Mouse (Mus musculus) liver, embryonic 12.5 days (tissue): ENCODE results near the gene Dnhd1. TPM values are rescaled to one million over a fixed set of nuclear protein-coding genes. Genes with fewer than 3 reads are reported as not detected.

Experiments used
- ATAC-seq: fragments of 200-750 bp; cut with Nextera tagmentation; 2 replicates; pipeline ENCODE4 v1.8.0; 2017; ENCODE audit warnings: moderate number of reproducible peaks, mild to moderate bottlenecking, moderate library complexity
- H3K27ac ChIP-seq: fragments of 300-500 bp; sonication (generic); 2 replicates; pipeline ENCODE4 v1.5.1; 2016; ENCODE audit warnings: mild to moderate bottlenecking
- H3K27me3 ChIP-seq: fragments of 300-500 bp; sonication (generic); replicated peaks from 2 replicates; pipeline ENCODE4 v1.6.1; 2016; ENCODE audit warnings: mild to moderate bottlenecking, moderate library complexity
- H3K36me3 ChIP-seq: fragments of 300-500 bp; sonication (generic); 2 replicates; pipeline ENCODE4 v1.6.1; 2016; ENCODE audit warnings: mild to moderate bottlenecking, moderate library complexity
- H3K4me1 ChIP-seq: fragments of 300-500 bp; sonication (generic); 2 replicates; pipeline ENCODE4 v1.6.1; 2016
- H3K4me2 ChIP-seq: fragments of 300-500 bp; sonication (generic); 2 replicates; pipeline ENCODE4 v1.6.1; 2016; ENCODE audit warnings: mild to moderate bottlenecking, moderate library complexity
- H3K4me3 ChIP-seq: fragments of 300-500 bp; sonication (generic); 2 replicates; pipeline ENCODE4 v1.5.1; 2016; ENCODE audit warnings: mild to moderate bottlenecking, moderate library complexity
- H3K9ac ChIP-seq: fragments of 300-500 bp; sonication (generic); 2 replicates; pipeline ENCODE4 v1.6.1; 2016; ENCODE audit warnings: mild to moderate bottlenecking, moderate library complexity
- H3K9me3 ChIP-seq: fragments of 300-500 bp; sonication (generic); replicated peaks from 2 replicates; pipeline ENCODE4 v1.6.1; 2016; ENCODE audit warnings: mild to moderate bottlenecking, moderate library complexity
- WGBS: fragments of 180-500 bp; shearing (Covaris S2); methylation state at CpG from one replicate; pipeline ENCODE4 v1.1.7; 2016; ENCODE audit not compliant: insufficient replicate concordance; 5-methylcytosine and 5-hydroxymethylcytosine counted together
- polyA plus RNA-seq: library from polyadenylated mRNA; unstranded; fragments of >200 nt; fragmentation: Nextera tagmentation; extraction: Ambion mirVana; gene quantifications from 2 replicates; pipeline ENCODE4 v1.2.1, GENCODE M21; 2016

Dnhd1 gene
- polyA plus RNA-seq, 1 experiment from 2014 or later: 0.24 TPM

GRCm38 (mm10) chr7:105625397-105625796 lies 25.2 kb upstream of the Dnhd1 start:
- no peak for ATAC-seq
- Histone ChIP-seq H3K9ac (no peak overlapping the region), H3K36me3 (peaks cover 10% of the 10 kb centered on the region; the same call in 1 of the 2 replicates), H3K9me3 (no peaks in the 10 kb centered on the region), H3K27ac (no peak overlapping the region), H3K4me1 (no peaks in the 10 kb centered on the region), H3K4me3 (no peak overlapping the region), H3K27me3 (no peaks in the 10 kb centered on the region), H3K4me2 (no peak overlapping the region)
- 72% methylated on average over 6 of the region's 6 CpGs for WGBS

- Histone ChIP-seq H3K9ac (no peak overlapping the region), H3K4me2 (no peak overlapping the region), H3K36me3 (peaks cover 8% of the 10 kb centered on the region; the same call in 1 of the 2 replicates), H3K4me1 (peaks cover 8% of the 10 kb centered on the region), H3K27me3 (peaks cover 12% of the 10 kb centered on the region), H3K9me3 (no peaks in the 10 kb centered on the region), H3K27ac (no peak overlapping the region), H3K4me3 (no peak overlapping the region)
- 18% methylated on average over 3 of the region's 3 CpGs for WGBS
- no peak for ATAC-seq
These were observed 22.0 kb upstream of the Dnhd1 start for GRCm38 (mm10) chr7:105628633-105629032.

- ATAC-seq: no peak; the same call in 1 of the 2 replicates
- Histone ChIP-seq H3K27me3 (peaks cover 12% of the 10 kb centered on the region), H3K4me2 (peak overlapping the region; percentile 95), H3K9me3 (no peaks in the 10 kb centered on the region), H3K4me3 (peak overlapping the region; percentile 69), H3K36me3 (peaks cover 21% of the 10 kb centered on the region), H3K27ac (no peak overlapping the region), H3K4me1 (peaks cover 34% of the 10 kb centered on the region), H3K9ac (peak overlapping the region; percentile 78)
- WGBS: 30% methylated on average over 4 of the region's 4 CpGs
These were observed 18.1 kb upstream of the Dnhd1 start for GRCm38 (mm10) chr7:105632551-105632972.

- Histone ChIP-seq H3K4me3 (peak within 1 kb of the TSS; percentile 69), H3K27me3 (peaks cover 12% of the 10 kb centered on the region), H3K9me3 (no peaks in the 10 kb centered on the region), H3K36me3 (peaks cover 28% of the 10 kb centered on the region), H3K4me1 (peaks cover 34% of the 10 kb centered on the region), H3K4me2 (peak within 1 kb of the TSS; percentile 95), H3K27ac (no peak within 1 kb of the TSS), H3K9ac (peak within 1 kb of the TSS; percentile 78)
- under 1% methylated on average over 47 of the region's 71 CpGs for WGBS
- ATAC-seq: peak; percentile 92
These were observed 17.4 kb upstream of the Dnhd1 start, which contains the start of gene Trim3 for GRCm38 (mm10) chr7:105633127-105633800. Gene Trim3, minus strand, starts transcription at chr7:105633571.

- Histone ChIP-seq H3K27ac (no peak overlapping the region), H3K9ac (peak overlapping the region; percentile 78)
- ATAC-seq: 0 out of 2 replicates have a peak, but pooled peaks have one; percentile 33
These were observed 16.9 kb upstream of the Dnhd1 start for GRCm38 (mm10) chr7:105633801-105634135.

GRCm38 (mm10) chr7:105634272-105634920 lies 16.2 kb upstream of the Dnhd1 start:
- H3K27ac ChIP-seq: no peak overlapping the region
- peaks cover 44% of the 10 kb centered on the region for H3K4me1 ChIP-seq
- H3K9me3 ChIP-seq: no peaks in the 10 kb centered on the region
- peak overlapping the region; percentile 95 for H3K4me2 ChIP-seq
- ATAC-seq: no peak
- 50% methylated on average over 9 of the region's 9 CpGs for WGBS
- H3K4me3 ChIP-seq: peak overlapping the region; percentile 69
- H3K9ac ChIP-seq: 0 out of 2 replicates have a peak overlapping the region, but pooled peaks have one; percentile 78
- H3K36me3 ChIP-seq: peaks cover 34% of the 10 kb centered on the region
- peaks cover 12% of the 10 kb centered on the region for H3K27me3 ChIP-seq

More at GRCm38 (mm10) chr7:105633801-105634135, 16.9 kb upstream of the Dnhd1 start:
- Histone ChIP-seq H3K4me2 (peak overlapping the region; percentile 95), H3K27me3 (peaks cover 12% of the 10 kb centered on the region), H3K36me3 (peaks cover 33% of the 10 kb centered on the region), H3K9me3 (no peaks in the 10 kb centered on the region), H3K4me3 (peak overlapping the region; percentile 69), H3K4me1 (peaks cover 37% of the 10 kb centered on the region)
- WGBS: 6% methylated on average over 10 of the region's 10 CpGs

- no peak overlapping the region for H3K9ac ChIP-seq
- peaks cover 34% of the 10 kb centered on the region for H3K36me3 ChIP-seq
- H3K27ac ChIP-seq: no peak overlapping the region
- peaks cover 50% of the 10 kb centered on the region for H3K4me1 ChIP-seq
- ATAC-seq: no peak
- H3K9me3 ChIP-seq: no peaks in the 10 kb centered on the region
- H3K4me2 ChIP-seq: no peak overlapping the region
- WGBS: 83% methylated on average over 2 of the region's 2 CpGs
- no peak overlapping the region for H3K4me3 ChIP-seq
- peaks cover 12% of the 10 kb centered on the region for H3K27me3 ChIP-seq
These were observed 14.9 kb upstream of the Dnhd1 start for GRCm38 (mm10) chr7:105635726-105636125.

- Histone ChIP-seq H3K4me1 (peaks cover 57% of the 10 kb centered on the region), H3K27ac (no peak overlapping the region), H3K4me3 (no peak overlapping the region), H3K9ac (no peak overlapping the region), H3K9me3 (no peaks in the 10 kb centered on the region), H3K27me3 (no peaks in the 10 kb centered on the region), H3K36me3 (peaks cover 47% of the 10 kb centered on the region), H3K4me2 (0 out of 2 replicates have a peak overlapping the region, but pooled peaks have one; percentile 96)
- WGBS: 77% methylated on average over 6 of the region's 6 CpGs
- no peak for ATAC-seq
These were observed 11.9 kb upstream of the Dnhd1 start for GRCm38 (mm10) chr7:105638776-105639175.

GRCm38 (mm10) chr7:105639304-105639703 lies 11.3 kb upstream of the Dnhd1 start:
- H3K4me1 ChIP-seq: peaks cover 52% of the 10 kb centered on the region
- H3K36me3 ChIP-seq: peaks cover 53% of the 10 kb centered on the region
- H3K9me3 ChIP-seq: no peaks in the 10 kb centered on the region
- H3K27ac ChIP-seq: no peak overlapping the region
- 64% methylated on average over 9 of the region's 9 CpGs for WGBS
- ATAC-seq: no peak
- no peaks in the 10 kb centered on the region for H3K27me3 ChIP-seq
- peak overlapping the region; percentile 88 for H3K4me3 ChIP-seq
- peak overlapping the region; percentile 81 for H3K9ac ChIP-seq
- peak overlapping the region; percentile 96 for H3K4me2 ChIP-seq

- peak within 1 kb of the TSS; percentile 96 for H3K4me2 ChIP-seq
- 2% methylated on average over 2 of the region's 2 CpGs for WGBS
- no peaks in the 10 kb centered on the region for H3K27me3 ChIP-seq
- H3K9ac ChIP-seq: peak within 1 kb of the TSS; percentile 85
- H3K4me1 ChIP-seq: peaks cover 47% of the 10 kb centered on the region
- peak within 1 kb of the TSS; percentile 88 for H3K4me3 ChIP-seq
- peaks cover 55% of the 10 kb centered on the region for H3K36me3 ChIP-seq
- peak within 1 kb of the TSS; percentile 84 for H3K27ac ChIP-seq
- peak; percentile 4 for ATAC-seq
- no peaks in the 10 kb centered on the region for H3K9me3 ChIP-seq
These were observed 10.9 kb upstream of the Dnhd1 start, which contains the start of gene Timm10b for GRCm38 (mm10) chr7:105639756-105640155. Gene Timm10b, plus strand, starts transcription at chr7:105640056.

GRCm38 (mm10) chr7:105640233-105640893 lies 10.3 kb upstream of the Dnhd1 start, which contains the start of the genes Arfip2 and Gm45799:
Gene Arfip2, minus strand, starts transcription at chr7:105640416.
Gene Gm45799, plus strand, starts transcription at chr7:105640552.
- Histone ChIP-seq H3K4me1 (peaks cover 42% of the 10 kb centered on the region), H3K9me3 (no peaks in the 10 kb centered on the region), H3K4me2 (peak within 1 kb of the TSS; percentile 96), H3K36me3 (peaks cover 61% of the 10 kb centered on the region), H3K9ac (peak within 1 kb of the TSS; percentile 85), H3K27me3 (no peaks in the 10 kb centered on the region), H3K4me3 (peak within 1 kb of the TSS; percentile 88), H3K27ac (peak within 1 kb of the TSS; percentile 84)
- WGBS: under 1% methylated on average over 45 of the region's 45 CpGs
- peak; percentile 96 for ATAC-seq
